Mouse (Mus musculus) urinary bladder, postnatal 25 days (tissue): ENCODE measurements around the gene Cdk5rap2.

ENCODE experiments used
- DNase-seq: peaks from one replicate; pipeline ENCODE4 v3.0.0; 2022; ENCODE audit warnings: low spot score

The Cdk5rap2 gene

GRCm38 (mm10) chr4:70353656-70354055 is 56.6 kb downstream of the Cdk5rap2 start:
- DNase-seq: no peak

- DNase-seq: no peak
These were observed 74.6 kb downstream of the Cdk5rap2 start for GRCm38 (mm10) chr4:70335444-70336144.

- DNase-seq: no peak
These were observed 75.2 kb downstream of the Cdk5rap2 start for GRCm38 (mm10) chr4:70334995-70335394.

- DNase-seq: no peak
These were observed 77.3 kb downstream of the Cdk5rap2 start for GRCm38 (mm10) chr4:70332981-70333380.

- DNase-seq: no peak
These were observed 77.7 kb downstream of the Cdk5rap2 start for GRCm38 (mm10) chr4:70332576-70332975.

GRCm38 (mm10) chr4:70331181-70331580 is 79.1 kb downstream of the Cdk5rap2 start:
- DNase-seq: no peak

GRCm38 (mm10) chr4:70328033-70328432 is 82.2 kb downstream of the Cdk5rap2 start:
- no peak for DNase-seq

GRCm38 (mm10) chr4:70327436-70327835 is 82.8 kb downstream of the Cdk5rap2 start:
- DNase-seq: no peak

GRCm38 (mm10) chr4:70321586-70321985 is 88.7 kb downstream of the Cdk5rap2 start:
- no peak for DNase-seq

GRCm38 (mm10) chr4:70312170-70312569 is 98.1 kb downstream of the Cdk5rap2 start:
- no peak for DNase-seq

- no peak for DNase-seq
These were observed 98.7 kb downstream of the Cdk5rap2 start for GRCm38 (mm10) chr4:70311530-70311929.

GRCm38 (mm10) chr4:70307230-70307629 is 103.0 kb downstream of the Cdk5rap2 start:
- peak; percentile 45 for DNase-seq

GRCm38 (mm10) chr4:70303870-70304269 is 106.4 kb downstream of the Cdk5rap2 start:
- DNase-seq: no peak

GRCm38 (mm10) chr4:70301187-70301586 is 109.1 kb downstream of the Cdk5rap2 start:
- DNase-seq: no peak

- no peak for DNase-seq
These were observed 120.9 kb downstream of the Cdk5rap2 start for GRCm38 (mm10) chr4:70289361-70289760.

GRCm38 (mm10) chr4:70283163-70283562 is 127.1 kb downstream of the Cdk5rap2 start:
- DNase-seq: no peak

GRCm38 (mm10) chr4:70278882-70279281 is 131.4 kb downstream of the Cdk5rap2 start:
- DNase-seq: no peak

GRCm38 (mm10) chr4:70278057-70278456 is 132.2 kb downstream of the Cdk5rap2 start:
- no peak for DNase-seq

- no peak for DNase-seq
These were observed 137.3 kb downstream of the Cdk5rap2 start for GRCm38 (mm10) chr4:70272943-70273342.

GRCm38 (mm10) chr4:70272527-70272926 is 137.7 kb downstream of the Cdk5rap2 start:
- DNase-seq: no peak

GRCm38 (mm10) chr4:70267213-70267906 is 142.9 kb downstream of the Cdk5rap2 start:
- no peak for DNase-seq

GRCm38 (mm10) chr4:70265248-70265647 is 145.0 kb downstream of the Cdk5rap2 start:
- DNase-seq: peak; percentile 42

- no peak for DNase-seq
These were observed 147.4 kb downstream of the Cdk5rap2 start for GRCm38 (mm10) chr4:70262850-70263249.

GRCm38 (mm10) chr4:70261315-70261714 is 148.9 kb downstream of the Cdk5rap2 start:
- DNase-seq: no peak
